Mouse (Mus musculus) E14TG2a.4 (cell line): ENCODE measurements around the gene Mmp28.

Experiments
- CTCF ChIP-seq: conservative IDR thresholded peaks from 2 replicates; pipeline ENCODE4 v1.5.1; 2014; ENCODE audit warnings: low read length
- NANOG ChIP-seq: IDR thresholded peaks from 2 replicates; pipeline ENCODE4 v1.6.1; 2014; ENCODE audit warnings: borderline replicate concordance, low read length, mixed read lengths
- POU5F1 ChIP-seq: IDR thresholded peaks from 2 replicates; pipeline ENCODE4 v1.6.1; 2014; ENCODE audit warnings: low read length, borderline replicate concordance

- no peak for TF ChIP-seq CTCF
- no peak for TF ChIP-seq NANOG
- no peak for TF ChIP-seq POU5F1
Observed at GRCm38 (mm10) chr11:83432533-83432932, 30.3 kb downstream of the Mmp28 start.
